Mouse (Mus musculus) bone marrow, adult 2 months (tissue): ENCODE results near the gene Clec14a.

Source experiments
- CTCF ChIP-seq: fragments of 200-500 bp; IDR thresholded peaks from 2 replicates; pipeline ENCODE4 v1.5.1; 2011; ENCODE audit warnings: low read length, control low read depth; ENCODE audit not compliant: control insufficient read depth, insufficient read depth
- POLR2A ChIP-seq: fragments of 200-500 bp; IDR thresholded peaks from 2 replicates; pipeline ENCODE4 v1.6.1; 2011; ENCODE audit warnings: low read depth, mild to moderate bottlenecking, control low read depth, low read length, borderline replicate concordance; ENCODE audit not compliant: control insufficient read depth

- TF ChIP-seq POLR2A (no peak), CTCF (no peak)
Observed at GRCm38 (mm10) chr12:58219078-58219477, 50.0 kb downstream of the Clec14a start.
